Mouse (Mus musculus) urinary bladder, postnatal 25 days (tissue): Measurements from ENCODE around the gene Kansl2.

Experiments used
- DNase-seq: peaks from one replicate; pipeline ENCODE4 v3.0.0; 2022; ENCODE audit warnings: low spot score

The Kansl2 gene

GRCm38 (mm10) chr15:98533881-98534627 lies at the start of gene Kansl2:
Gene Kansl2, minus strand, starts transcription at chr15:98534264.
- DNase-seq: peak; percentile 88

GRCm38 (mm10) chr15:98582996-98583395 lies 48.9 kb upstream of the Kansl2 start:
- DNase-seq: no peak

- no peak for DNase-seq
Measured at GRCm38 (mm10) chr15:98582410-98582809, 48.3 kb upstream of the Kansl2 start.

GRCm38 (mm10) chr15:98579795-98580464 lies 45.9 kb upstream of the Kansl2 start:
- DNase-seq: peak; percentile 61

DNA sequence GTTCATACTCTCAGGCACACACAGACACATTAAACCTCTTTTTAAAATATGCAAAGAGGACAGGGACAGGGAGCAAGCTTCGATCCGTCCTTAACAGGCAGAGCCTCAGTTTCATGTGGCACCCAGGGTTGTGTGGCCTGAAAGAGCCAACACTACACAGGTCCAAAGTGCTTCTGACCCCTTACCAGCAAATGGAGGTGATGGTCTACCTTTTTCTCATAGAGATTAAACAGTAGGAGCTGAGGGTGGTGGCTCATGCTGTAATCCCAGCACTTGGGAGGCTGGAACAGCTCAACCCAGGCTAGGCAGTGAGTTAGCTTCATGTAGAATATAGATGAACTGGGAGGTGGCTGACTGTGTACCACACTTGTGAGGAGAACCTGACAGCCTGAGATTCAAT lies 45.2 kb upstream of the Kansl2 start:
- no peak for DNase-seq

- DNase-seq: no peak
Measured at GRCm38 (mm10) chr15:98573293-98573692, 39.2 kb upstream of the Kansl2 start.

DNA sequence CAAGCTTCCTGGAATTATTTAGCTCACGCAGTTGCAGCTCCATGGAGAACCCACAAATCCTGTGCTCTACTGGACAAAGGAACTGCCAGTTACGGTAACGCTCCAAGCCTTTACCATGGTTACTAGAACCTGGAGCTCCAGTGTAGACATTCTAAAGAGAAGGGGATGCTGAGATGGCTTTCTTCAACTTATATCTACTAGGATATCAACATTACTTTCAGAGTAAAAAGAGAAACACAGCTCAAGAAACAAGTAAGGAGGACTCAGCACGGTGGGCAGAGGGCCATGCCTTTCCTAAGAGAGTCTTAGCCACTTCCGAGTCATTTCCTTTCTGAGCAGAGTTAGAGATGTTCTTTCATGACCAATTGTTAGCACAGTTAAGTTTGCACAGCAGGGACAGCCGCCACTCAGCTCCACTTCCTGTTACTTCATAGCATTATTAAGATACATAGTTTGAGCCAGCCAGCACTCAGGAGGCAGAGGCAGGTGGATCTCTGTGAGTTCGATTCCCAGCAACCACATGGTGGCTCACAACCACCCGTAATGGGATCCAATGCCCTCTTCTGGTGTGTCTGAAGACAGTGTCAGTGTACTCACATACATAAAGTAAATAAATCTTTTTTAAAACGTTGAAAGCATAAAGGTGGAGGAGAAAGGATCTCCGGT lies 36.9 kb upstream of the Kansl2 start, which contains the start of the genes Ccnt1 and 4930415O20Rik:
Gene Ccnt1 (minus strand): TSS at position 51 of the 666 bp plus-strand sequence.
Gene 4930415O20Rik (plus strand): TSS at position 132 of the 666 bp plus-strand sequence.
- no peak for DNase-seq

GRCm38 (mm10) chr15:98569795-98570365 lies 35.8 kb upstream of the Kansl2 start:
- DNase-seq: no peak

- no peak for DNase-seq
Measured at GRCm38 (mm10) chr15:98569216-98569615, 35.2 kb upstream of the Kansl2 start.

GRCm38 (mm10) chr15:98568256-98569033 lies 34.4 kb upstream of the Kansl2 start:
- peak; percentile 24 for DNase-seq

DNA sequence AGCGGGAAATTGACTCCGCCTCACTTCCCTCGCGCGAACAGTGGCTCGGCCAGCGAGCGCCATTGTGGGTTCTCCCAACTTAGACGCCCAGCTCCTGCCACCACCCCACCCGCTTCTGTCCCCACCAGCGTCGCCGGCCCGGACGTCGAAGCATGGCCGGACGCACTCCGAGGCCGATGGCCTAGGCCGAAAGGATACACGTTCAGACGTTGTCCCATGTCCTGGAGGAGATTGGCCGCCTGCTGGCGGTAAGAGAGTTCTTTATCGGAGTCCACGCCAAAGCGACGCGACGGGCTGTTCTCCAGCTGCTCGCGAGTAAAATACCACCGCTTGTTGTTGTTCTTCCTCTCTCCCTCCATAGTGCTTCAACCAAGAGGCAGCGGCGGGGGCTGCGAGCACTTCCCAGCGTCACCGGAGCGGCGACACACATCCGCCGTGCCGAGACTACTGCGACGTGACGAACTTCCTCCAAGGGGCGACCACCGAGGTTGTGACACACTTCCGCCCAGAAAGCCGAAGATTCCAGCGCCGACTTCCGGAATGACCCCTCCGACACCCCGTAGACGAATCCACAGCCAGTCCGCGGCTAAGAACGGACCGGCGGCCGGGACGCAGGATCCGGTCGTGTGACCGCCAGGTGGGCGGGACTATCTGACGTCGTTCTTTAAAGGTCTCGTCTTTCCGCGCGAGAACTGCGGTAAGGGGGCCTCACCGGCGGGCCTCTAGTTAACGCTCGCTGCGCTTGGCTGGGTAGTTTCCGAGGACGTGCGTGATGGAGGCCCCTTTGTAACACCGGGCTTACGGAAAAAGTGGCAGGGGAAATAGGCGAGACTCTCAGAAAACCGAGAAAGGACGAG lies 33.4 kb upstream of the Kansl2 start:
- DNase-seq: peak; percentile 99

GRCm38 (mm10) chr15:98566973-98567277 lies 32.9 kb upstream of the Kansl2 start:
- DNase-seq: no peak

- DNase-seq: no peak
Measured at GRCm38 (mm10) chr15:98557186-98557585, 23.1 kb upstream of the Kansl2 start.

DNA sequence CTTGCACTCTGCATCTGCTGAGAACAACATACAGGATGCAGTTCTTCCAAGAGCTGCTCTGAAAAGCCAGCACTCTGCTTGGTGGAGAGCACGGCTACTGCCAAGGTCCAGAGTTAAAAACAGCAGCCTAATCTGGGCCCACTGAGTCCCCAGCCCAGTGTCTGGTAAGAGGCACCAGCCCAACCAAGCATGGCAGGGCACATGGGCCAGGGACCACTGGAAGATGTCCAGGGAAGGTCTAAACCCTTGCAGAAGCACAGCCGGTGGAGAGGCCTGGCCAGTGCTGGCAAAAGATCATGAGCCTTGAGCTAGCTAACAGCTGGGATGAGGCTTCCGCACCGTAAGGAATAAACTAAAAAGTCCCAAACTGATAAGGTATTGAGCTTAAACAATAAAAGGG lies 21.8 kb upstream of the Kansl2 start:
- DNase-seq: no peak

DNA sequence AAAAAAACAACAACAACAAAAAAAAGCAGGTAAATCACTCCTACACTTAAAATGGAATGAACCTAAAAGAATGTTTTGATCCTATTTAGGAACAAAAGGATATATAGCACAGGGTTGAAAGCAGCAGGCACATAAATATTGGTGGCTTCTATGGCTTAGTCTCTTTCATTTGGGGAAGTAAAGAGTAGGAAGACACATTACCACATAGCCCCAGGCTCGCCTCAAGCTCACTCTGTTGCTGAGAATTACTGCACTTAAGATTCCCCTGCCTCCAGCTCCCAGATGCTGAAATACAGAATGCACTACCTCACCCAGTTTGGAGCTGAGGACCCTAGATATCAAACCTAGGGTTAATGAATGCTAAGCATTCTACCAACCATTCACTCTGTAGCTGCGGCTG lies 18.7 kb upstream of the Kansl2 start:
- no peak for DNase-seq

DNA sequence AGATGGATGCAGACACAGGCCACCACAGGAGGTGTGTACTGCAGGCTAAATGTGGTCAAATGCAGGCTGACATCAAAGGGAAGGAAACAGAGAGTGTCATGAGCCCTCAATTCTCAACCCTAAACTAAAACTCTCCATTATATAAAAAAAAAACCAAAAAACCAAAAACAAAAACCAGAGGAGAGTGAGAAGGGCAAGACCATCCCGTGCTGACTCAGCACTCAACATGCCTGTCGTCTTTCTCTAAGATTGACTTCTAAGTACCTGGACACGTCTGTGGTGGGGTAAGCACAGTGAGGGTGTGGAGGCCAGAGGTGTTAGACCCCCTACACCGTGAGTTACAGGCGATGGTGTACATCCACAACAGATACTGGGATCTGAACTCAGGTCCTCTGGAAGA lies 12.8 kb upstream of the Kansl2 start:
- no peak for DNase-seq

- DNase-seq: no peak
Measured at GRCm38 (mm10) chr15:98545151-98545550, 11.1 kb upstream of the Kansl2 start.

- DNase-seq: no peak
Measured at GRCm38 (mm10) chr15:98543341-98543740, 9.3 kb upstream of the Kansl2 start.

- DNase-seq: no peak
Measured at GRCm38 (mm10) chr15:98541064-98541463, 7.0 kb upstream of the Kansl2 start.

GRCm38 (mm10) chr15:98537923-98538322 lies 3.9 kb upstream of the Kansl2 start:
- no peak for DNase-seq
